Mouse (Mus musculus): ENCODE data around the gene Rab3il1. TPM values are rescaled to one million over a fixed set of nuclear protein-coding genes. Genes with fewer than 3 reads are reported as not detected.

Gene Rab3il1
- polyA plus RNA-seq, 1 experiment: not detected

DNA sequence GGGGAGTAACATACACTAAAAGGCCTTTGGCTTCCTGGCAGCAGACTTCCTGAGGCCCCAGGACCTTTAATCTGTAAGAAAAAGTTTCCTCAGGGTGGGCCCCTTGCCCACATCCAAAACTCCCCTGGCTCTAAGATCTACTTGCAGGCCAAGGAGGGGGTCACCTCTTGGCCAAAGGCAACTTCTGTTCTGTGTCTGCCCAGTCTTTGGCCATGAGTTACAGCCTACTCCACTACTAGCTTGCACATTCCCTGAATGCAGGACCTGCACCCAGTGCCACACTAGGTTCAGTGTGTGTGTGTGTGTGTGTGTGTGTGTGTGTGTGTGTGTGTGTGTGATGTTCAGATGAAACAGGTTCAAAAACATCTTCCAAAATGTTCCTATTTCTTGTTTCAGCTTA lies 13.9 kb upstream of the Rab3il1 start:
- no peak overlapping the region for H3K27ac ChIP-seq (ENCODE audit: insufficient read depth, low read depth, low read length)
- H3K4me1 ChIP-seq (ENCODE audit: control insufficient read depth, insufficient read depth, low read length): peaks cover 6% of the 10 kb centered on the region
- no peak overlapping the region for H3K4me3 ChIP-seq (ENCODE audit: insufficient read depth, low read depth, low read length)
- TF ChIP-seq CTCF (IDR thresholded peaks at IDR 0.05; ENCODE audit: insufficient read depth, low read depth, low read length): no peak
- no peak for TF ChIP-seq POLR2A (IDR thresholded peaks at IDR 0.05; ENCODE audit: insufficient read depth, low read depth, low read length)

DNA sequence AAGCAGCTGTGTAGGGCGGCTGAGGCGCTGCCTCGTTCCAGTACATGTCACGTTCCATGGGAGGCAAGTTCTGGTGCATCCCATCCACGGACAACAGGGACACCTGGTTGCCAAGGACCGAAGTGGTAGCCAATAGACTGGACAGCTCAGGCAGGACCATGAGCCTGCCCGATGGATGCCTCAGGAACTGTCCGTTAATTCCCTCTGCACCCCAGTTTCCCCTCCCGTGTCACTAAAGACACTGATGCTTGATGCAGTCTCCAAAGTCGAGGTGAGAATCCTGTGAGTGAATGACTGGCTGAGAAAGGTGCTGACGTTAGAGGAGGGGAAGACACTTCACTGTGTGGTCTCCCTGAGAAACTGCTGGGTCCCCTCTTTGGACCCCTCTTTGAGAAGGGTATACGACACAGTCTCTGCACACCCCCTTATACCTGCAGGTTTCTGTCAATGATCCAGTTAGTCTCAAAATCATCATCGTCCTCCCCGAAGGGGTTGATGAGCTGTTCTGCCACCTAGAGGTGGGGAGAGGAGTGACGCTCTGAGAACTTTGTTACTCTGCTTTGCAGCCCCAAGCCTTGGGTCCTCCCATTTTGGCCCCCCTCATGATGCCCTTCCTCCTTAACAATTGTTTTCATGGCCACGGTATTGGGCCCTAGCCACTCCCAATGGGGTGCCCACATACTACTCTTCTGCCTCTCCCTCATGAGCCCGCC lies 12.1 kb upstream of the Rab3il1 start:
- whole genome bisulfite sequencing: 63% methylated on average over 17 of the region's 17 CpGs
- TF ChIP-seq POLR2A (IDR thresholded peaks at IDR 0.05; ENCODE audit: insufficient read depth, low read depth, low read length) (no peak), CTCF (IDR thresholded peaks at IDR 0.05; ENCODE audit: insufficient read depth, low read depth, low read length) (no peak)
- Histone ChIP-seq H3K4me3 (ENCODE audit: insufficient read depth, low read depth, low read length) (no peak overlapping the region), H3K4me1 (ENCODE audit: control insufficient read depth, insufficient read depth, low read length) (peaks cover 7% of the 10 kb centered on the region), H3K27ac (ENCODE audit: insufficient read depth, low read depth, low read length) (no peak overlapping the region)

DNA sequence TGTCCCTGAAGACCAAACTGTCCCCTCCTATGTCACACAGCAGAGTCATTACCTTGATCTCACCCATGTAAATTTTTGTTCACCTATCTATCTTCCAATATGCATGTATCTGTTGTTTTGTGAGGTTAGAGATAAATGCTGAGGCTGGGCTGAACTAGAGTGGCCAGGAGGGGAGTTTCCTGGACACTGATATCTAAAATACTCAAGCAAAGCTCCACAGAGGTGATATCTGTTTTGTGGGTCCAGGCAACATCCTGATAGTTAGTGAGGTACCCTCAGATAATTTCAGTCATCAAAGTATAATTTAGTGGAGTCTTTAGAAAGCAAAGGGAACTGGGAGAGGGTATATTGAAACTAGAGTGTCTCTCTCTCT lies 11.6 kb upstream of the Rab3il1 start:
- TF ChIP-seq CTCF (IDR thresholded peaks at IDR 0.05; ENCODE audit: insufficient read depth, low read depth, low read length) (no peak), POLR2A (IDR thresholded peaks at IDR 0.05; ENCODE audit: insufficient read depth, low read depth, low read length) (no peak)
- no peak overlapping the region for H3K27ac ChIP-seq (ENCODE audit: insufficient read depth, low read depth, low read length)
- 0 out of 2 replicates have a peak, but pooled peaks cover 5% of the 10 kb centered on the region for H3K4me1 ChIP-seq (ENCODE audit: control insufficient read depth, insufficient read depth, low read length)
- H3K4me3 ChIP-seq (ENCODE audit: insufficient read depth, low read depth, low read length): no peak overlapping the region

DNA sequence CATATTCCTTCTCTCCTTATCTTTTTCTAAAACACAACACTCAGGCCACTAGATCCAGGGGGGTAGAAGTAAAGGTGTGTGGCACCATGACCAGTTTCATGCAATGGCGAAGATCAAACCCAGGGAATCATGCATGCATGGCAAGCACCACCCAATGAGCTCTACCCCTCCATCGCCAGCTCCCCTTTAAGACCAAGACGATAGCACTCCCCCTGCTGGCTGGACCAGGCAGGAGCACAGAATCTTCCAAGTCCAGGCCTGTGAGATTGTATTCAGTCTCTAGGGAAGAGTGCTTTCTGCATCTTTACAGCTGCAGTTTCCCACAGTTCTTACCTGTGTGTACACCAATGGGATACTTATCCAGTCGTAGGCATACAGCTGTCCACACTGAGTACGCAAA lies 10.2 kb upstream of the Rab3il1 start:
- 0 out of 2 replicates have a peak, but pooled peaks cover 5% of the 10 kb centered on the region for H3K4me1 ChIP-seq (ENCODE audit: control insufficient read depth, insufficient read depth, low read length)
- TF ChIP-seq CTCF (IDR thresholded peaks at IDR 0.05; ENCODE audit: insufficient read depth, low read depth, low read length) (peak; percentile 83), POLR2A (IDR thresholded peaks at IDR 0.05; ENCODE audit: insufficient read depth, low read depth, low read length) (no peak)
- no peak overlapping the region for H3K27ac ChIP-seq (ENCODE audit: insufficient read depth, low read depth, low read length)
- 23% methylated on average over 5 of the region's 5 CpGs for WGBS
- H3K4me3 ChIP-seq (ENCODE audit: insufficient read depth, low read depth, low read length): no peak overlapping the region

DNA sequence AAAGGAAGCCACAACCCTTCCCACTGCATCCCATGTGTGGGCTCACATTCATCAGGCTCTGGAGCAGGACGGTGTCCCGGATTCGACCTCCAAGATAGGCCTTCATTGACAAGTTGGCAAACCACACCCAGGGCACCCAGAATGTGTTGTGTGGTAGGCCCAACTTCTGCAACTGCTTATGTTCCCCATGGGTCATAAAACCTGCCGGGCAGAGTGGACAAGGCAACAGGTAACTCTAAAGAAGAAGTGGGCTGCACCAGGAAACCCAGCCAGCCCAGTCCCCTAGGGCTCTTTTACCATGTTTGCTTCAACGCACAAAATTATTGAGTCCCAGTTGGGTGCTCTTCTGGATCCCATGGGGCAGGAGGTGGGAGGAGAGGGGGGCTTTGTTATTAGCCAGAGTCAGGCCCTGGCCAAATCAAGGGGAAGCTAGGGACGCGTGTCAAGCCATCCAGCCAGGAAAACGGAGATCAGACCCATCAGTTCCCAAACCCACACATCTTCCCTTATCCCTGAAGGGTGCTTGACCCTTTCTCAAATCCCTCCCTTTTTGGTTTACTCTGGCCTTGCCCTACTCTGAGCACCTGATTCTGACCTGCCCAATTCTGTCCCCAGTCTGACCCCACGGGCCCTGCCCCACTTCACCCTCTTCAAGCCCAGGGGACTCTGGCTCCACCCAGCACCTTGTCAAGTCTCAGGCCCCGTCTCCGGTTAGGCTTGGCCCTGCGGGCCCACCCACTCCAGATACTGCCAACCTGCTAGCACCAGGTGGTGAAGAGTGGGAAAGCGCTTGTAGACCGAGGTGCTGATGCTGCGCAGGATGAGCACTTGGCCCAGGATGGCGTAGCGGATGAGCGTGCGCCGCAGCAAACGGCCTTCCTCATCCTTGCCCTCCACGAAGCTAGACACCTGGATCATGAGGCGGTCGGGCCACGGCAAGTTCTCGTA lies 9.2 kb upstream of the Rab3il1 start:
- WGBS: 66% methylated on average over 26 of the region's 26 CpGs
- Histone ChIP-seq H3K27ac (ENCODE audit: insufficient read depth, low read depth, low read length) (no peak overlapping the region), H3K4me1 (ENCODE audit: control insufficient read depth, insufficient read depth, low read length) (0 out of 2 replicates have a peak, but pooled peaks cover 5% of the 10 kb centered on the region), H3K4me3 (ENCODE audit: insufficient read depth, low read depth, low read length) (no peak overlapping the region)
- TF ChIP-seq CTCF (IDR thresholded peaks at IDR 0.05; ENCODE audit: insufficient read depth, low read depth, low read length): no peak
- no peak for TF ChIP-seq POLR2A (IDR thresholded peaks at IDR 0.05; ENCODE audit: insufficient read depth, low read depth, low read length)

DNA sequence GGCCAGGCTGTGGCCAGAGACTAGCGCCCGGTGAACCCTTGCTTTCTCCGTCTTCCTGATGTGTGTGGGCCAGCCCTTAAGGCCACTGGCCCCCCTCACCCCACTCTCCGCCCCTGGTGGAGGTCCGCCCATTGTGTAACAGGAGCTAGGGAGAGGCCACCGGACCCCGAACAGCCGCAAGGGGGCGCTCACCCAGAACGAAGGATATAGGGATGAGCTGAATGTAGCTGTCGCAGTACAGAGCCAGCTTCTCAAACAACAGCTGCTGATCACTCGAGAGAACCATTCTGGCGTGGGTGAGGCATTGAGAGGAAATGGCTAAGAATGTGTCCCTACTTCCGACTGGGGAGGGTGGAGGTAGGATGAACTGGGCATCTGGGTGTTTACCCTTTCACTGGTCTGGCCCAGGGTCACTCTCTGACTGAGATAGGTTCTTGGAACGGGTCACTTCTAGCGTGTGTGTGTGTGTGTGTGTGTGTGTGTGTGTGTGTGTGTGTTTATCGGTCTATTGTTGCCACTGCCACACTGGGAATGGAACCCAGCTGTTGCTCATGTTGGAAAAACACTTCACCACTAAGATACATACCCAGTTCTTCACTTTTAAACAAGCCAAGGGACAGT lies 8.3 kb upstream of the Rab3il1 start:
- no peak overlapping the region for H3K27ac ChIP-seq (ENCODE audit: insufficient read depth, low read depth, low read length)
- H3K4me1 ChIP-seq (ENCODE audit: control insufficient read depth, insufficient read depth, low read length): 0 out of 2 replicates have a peak, but pooled peaks cover 5% of the 10 kb centered on the region
- WGBS: 11% methylated on average over 17 of the region's 17 CpGs

DNA sequence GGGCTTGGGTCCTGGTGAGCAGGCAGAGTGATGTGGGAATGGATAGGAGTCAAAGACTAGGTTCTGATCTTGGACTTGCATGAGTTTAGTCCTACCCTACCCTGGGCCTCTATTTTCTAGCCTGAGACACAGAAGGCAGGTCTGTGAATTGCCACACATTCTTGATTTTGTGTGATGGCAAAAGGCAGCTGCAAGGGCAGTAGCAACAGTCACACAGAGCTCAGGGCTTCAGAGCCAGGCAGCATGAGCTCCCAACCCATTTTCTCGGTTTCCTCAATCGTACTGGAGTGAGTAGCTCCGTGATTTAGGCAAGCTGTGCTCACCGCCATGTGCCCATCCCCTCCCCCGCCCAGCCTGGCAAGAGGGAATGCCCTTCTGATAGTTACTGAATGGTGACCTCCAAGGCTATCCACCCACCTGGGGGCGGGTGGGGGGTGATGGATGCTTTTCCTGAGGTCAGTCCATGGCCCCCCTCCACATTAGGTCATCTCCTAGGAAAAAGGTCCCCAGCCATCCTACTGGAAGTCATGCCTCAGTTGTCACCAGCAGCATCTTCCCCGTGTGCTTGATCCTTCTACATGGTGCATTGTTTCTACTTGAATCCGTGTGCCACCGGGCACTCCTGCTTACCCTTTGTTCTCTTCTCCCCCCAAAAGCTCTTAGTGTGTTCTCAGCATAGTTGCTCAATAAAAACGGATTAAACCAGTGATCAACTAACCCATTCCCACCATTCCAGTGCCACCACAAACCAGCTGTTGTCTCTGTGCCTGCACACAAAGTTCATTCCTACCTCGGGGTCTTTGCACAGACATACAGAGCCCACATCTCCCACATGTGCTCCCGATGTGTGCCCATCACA lies 4.0 kb upstream of the Rab3il1 start:
- Histone ChIP-seq H3K27ac (ENCODE audit: insufficient read depth, low read depth, low read length) (no peak overlapping the region), H3K4me3 (ENCODE audit: insufficient read depth, low read depth, low read length) (no peak overlapping the region), H3K4me1 (ENCODE audit: control insufficient read depth, insufficient read depth, low read length) (0 out of 2 replicates have a peak, but pooled peaks cover 5% of the 10 kb centered on the region)
- TF ChIP-seq POLR2A (IDR thresholded peaks at IDR 0.05; ENCODE audit: insufficient read depth, low read depth, low read length) (no peak), CTCF (IDR thresholded peaks at IDR 0.05; ENCODE audit: insufficient read depth, low read depth, low read length) (no peak)
- 80% methylated on average over 12 of the region's 12 CpGs for WGBS

More for the DNA sequence above, 8.3 kb upstream of the Rab3il1 start:
- H3K4me3 ChIP-seq (ENCODE audit: insufficient read depth, low read depth, low read length): no peak overlapping the region
- TF ChIP-seq POLR2A (IDR thresholded peaks at IDR 0.05; ENCODE audit: insufficient read depth, low read depth, low read length): no peak
- TF ChIP-seq CTCF (IDR thresholded peaks at IDR 0.05; ENCODE audit: insufficient read depth, low read depth, low read length): peak; percentile 58; the same call in 1 of the 2 replicates

DNA sequence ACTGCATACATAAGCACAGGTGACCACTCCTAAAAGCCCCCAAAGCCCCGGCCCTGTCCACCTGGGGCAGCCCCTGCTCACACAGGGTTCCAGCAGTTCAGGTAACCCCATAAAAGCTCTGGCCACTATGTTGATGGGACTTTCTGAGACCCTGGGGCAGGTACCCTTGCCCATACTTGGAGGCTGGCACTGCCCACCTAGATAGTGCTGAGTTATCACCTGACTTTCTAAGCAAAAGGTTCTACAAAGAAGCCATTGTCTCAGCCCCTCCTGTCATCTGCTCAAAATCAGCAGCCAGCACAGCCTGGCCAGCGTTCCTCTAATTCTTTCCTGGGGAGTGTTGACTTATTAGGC lies 3.4 kb upstream of the Rab3il1 start:
- no peak for TF ChIP-seq POLR2A (IDR thresholded peaks at IDR 0.05; ENCODE audit: insufficient read depth, low read depth, low read length)
- WGBS: 71% methylated on average over 2 of the region's 2 CpGs
- H3K4me1 ChIP-seq (ENCODE audit: control insufficient read depth, insufficient read depth, low read length): 0 out of 2 replicates have a peak, but pooled peaks cover 2% of the 10 kb centered on the region
- no peak overlapping the region for H3K27ac ChIP-seq (ENCODE audit: insufficient read depth, low read depth, low read length)
- no peak overlapping the region for H3K4me3 ChIP-seq (ENCODE audit: insufficient read depth, low read depth, low read length)

Data from olfactory bulb, adult 2 months (tissue).